Mouse (Mus musculus): ENCODE data around the gene Fn1.

DNA sequence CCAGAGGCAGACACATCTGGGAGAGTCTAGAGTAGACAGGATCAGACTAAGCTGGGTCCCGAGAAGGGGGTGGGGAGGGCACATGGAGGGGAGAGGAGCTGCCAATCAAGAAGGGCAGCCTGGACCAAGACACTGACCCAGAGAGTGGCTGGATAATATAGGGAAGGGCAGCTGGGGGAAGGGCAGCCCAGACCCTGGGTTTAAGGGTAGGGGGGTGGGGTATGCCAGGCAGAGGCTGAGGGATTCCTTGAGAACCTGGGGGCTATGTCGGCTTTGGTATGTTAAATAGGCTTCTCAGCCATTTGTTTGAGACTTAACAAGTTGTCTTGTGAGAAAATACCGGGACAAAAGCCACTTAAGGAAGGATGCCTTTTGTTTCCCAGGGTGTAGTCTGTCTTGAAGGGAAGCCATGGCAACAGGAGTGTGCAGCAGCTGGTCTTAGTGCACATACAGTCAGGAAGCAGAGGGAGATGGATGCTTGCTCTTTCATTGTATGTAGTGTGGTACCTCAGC, 20.5 kb upstream of the Fn1 start:
- no peak for TF ChIP-seq POLR2A (IDR thresholded peaks at IDR 0.05; ENCODE audit: insufficient read depth, low read depth, low read length)
- no peak for TF ChIP-seq CTCF (IDR thresholded peaks at IDR 0.05)

All from heart, adult 2 months (tissue).